Mouse (Mus musculus) gastrocnemius, adult 18-20 months (tissue): ENCODE measurements at regions not wholly inside any gene's neighbourhood (a gene's known extent, or its start where the extent isn't known, plus 50 kb on each side); places are given as distances from the start of the nearest gene placed in this dataset.

ENCODE experiments used
- DNase-seq: peaks from one replicate; pipeline ENCODE4 v3.0.0; 2021; ENCODE audit warnings: low spot score

GRCm38 (mm10) chr6:143287322-143287721, 120.3 kb downstream of the Etnk1 start:
- no peak for DNase-seq

- DNase-seq: no peak
These were observed 121.6 kb downstream of the Etnk1 start for GRCm38 (mm10) chr6:143288491-143289130.

GRCm38 (mm10) chr6:143293648-143294047, 126.6 kb downstream of the Etnk1 start:
- DNase-seq: no peak

- no peak for DNase-seq
These were observed 131.4 kb downstream of the Etnk1 start for GRCm38 (mm10) chr6:143298391-143298790.

- DNase-seq: no peak
These were observed 134.4 kb downstream of the Etnk1 start for GRCm38 (mm10) chr6:143301414-143301813.

- no peak for DNase-seq
These were observed 140.3 kb downstream of the Etnk1 start for GRCm38 (mm10) chr6:143307327-143307726.

- DNase-seq: peak; percentile 49
These were observed 148.8 kb downstream of the Etnk1 start for GRCm38 (mm10) chr6:143315859-143316258.

- DNase-seq: no peak
These were observed 153.4 kb downstream of the Etnk1 start for GRCm38 (mm10) chr6:143320426-143320825.

GRCm38 (mm10) chr6:143324636-143325035, 157.6 kb downstream of the Etnk1 start:
- no peak for DNase-seq

- no peak for DNase-seq
These were observed 160.1 kb downstream of the Etnk1 start for GRCm38 (mm10) chr6:143326956-143327722.

- DNase-seq: no peak
These were observed 160.8 kb downstream of the Etnk1 start for GRCm38 (mm10) chr6:143327788-143328187.

GRCm38 (mm10) chr6:143328202-143328601, 161.2 kb downstream of the Etnk1 start:
- DNase-seq: no peak

GRCm38 (mm10) chr6:143329096-143329495, 162.1 kb downstream of the Etnk1 start:
- DNase-seq: no peak

- no peak for DNase-seq
These were observed 166.5 kb downstream of the Etnk1 start for GRCm38 (mm10) chr6:143333493-143333892.

GRCm38 (mm10) chr6:143336574-143336973, 169.6 kb downstream of the Etnk1 start:
- no peak for DNase-seq

GRCm38 (mm10) chr6:143349000-143349399, 182.0 kb downstream of the Etnk1 start:
- DNase-seq: no peak

- no peak for DNase-seq
These were observed 192.5 kb downstream of the Etnk1 start for GRCm38 (mm10) chr6:143359320-143360032.

- DNase-seq: no peak
These were observed 194.2 kb downstream of the Etnk1 start for GRCm38 (mm10) chr6:143361149-143361725.

- DNase-seq: no peak
These were observed 194.9 kb downstream of the Etnk1 start for GRCm38 (mm10) chr6:143361963-143362362.

- DNase-seq: no peak
These were observed 198.8 kb downstream of the Etnk1 start for GRCm38 (mm10) chr6:143365840-143366239.

- DNase-seq: no peak
These were observed 200.8 kb downstream of the Etnk1 start for GRCm38 (mm10) chr6:143367804-143368203.

GRCm38 (mm10) chr6:143368646-143369045, 201.6 kb downstream of the Etnk1 start:
- DNase-seq: no peak
